Mouse (Mus musculus) thymus, postnatal 36 days (tissue): Measurements from ENCODE around the gene Snapin.

Source experiments
- DNase-seq, 2 experiments: peaks; one replicate each; pipeline ENCODE4 v3.0.0; 2022; ENCODE audit warnings: mixed read lengths in 2 of 2

Gene Snapin

GRCm38 (mm10) chr3:90503444-90503843, 12.6 kb upstream of the Snapin start:
- no peak for DNase-seq

- no peak for DNase-seq
Observed at GRCm38 (mm10) chr3:90497597-90497996, 6.8 kb upstream of the Snapin start.

GRCm38 (mm10) chr3:90495850-90496525, 5.2 kb upstream of the Snapin start:
- DNase-seq = no peak

DNA sequence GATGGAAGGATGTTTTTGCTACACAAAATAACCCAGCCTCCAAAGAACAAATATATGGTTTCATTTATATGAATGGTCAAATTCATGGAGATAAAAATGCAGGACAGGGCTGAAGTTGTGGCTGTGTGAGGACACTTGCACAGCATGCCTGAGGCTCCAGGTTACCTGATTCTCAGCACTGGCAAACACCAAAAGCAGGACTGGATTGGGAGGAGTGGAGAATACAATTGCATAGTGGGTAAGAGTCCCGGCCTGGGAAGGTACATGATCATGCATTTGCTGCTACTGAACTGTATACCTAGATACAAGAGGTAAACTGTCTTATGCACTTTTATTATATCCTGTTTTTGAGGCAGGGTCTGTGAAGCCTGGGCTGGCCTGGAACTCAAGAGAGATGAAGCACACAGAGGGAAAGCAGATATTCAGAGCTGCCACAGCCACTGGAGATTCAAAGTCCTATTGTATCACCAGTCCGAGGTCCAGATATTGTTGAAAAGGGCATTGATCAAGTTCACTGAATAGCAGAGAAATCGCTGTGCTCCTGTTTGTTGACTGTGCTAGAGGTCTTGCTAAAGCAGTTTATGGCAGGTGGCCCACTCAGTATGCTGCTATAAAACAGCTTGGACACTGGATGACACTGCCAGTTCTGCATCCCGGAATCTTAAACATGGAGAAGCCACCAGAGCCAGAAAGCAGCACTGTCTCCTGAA, 3.2 kb upstream of the Snapin start:
- DNase-seq = no peak

GRCm38 (mm10) chr3:90491350-90491749, 517 bp upstream of the Snapin start:
- peak in 1 of 2 experiments; percentile 48 for DNase-seq

DNA sequence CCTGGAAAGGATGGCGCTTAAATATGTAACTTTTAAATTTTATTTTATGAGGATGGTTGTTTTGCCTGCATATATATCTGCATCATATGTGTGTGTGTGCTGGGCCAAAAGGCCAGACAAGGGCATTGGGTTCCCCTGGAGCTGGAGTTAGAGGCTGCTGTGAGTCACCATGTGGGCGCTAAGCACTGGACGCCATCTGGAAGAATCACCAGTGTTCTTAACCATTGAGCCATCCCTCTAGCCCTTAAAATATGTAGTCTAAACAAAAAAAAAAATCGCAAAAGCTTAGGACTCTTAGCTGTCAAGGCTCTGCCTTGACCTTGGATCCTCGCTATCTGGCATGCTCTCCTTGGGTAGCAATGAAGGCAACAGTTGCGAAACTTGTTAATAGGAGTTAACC, 2.3 kb downstream of the Snapin start:
- no peak for DNase-seq

- no peak for DNase-seq
Observed at GRCm38 (mm10) chr3:90486998-90487397, 3.8 kb downstream of the Snapin start.

- peak; percentile 89 to 94 for DNase-seq
Observed at GRCm38 (mm10) chr3:90475831-90476611, 14.8 kb downstream of the Snapin start, which contains the start of gene Ilf2. Gene Ilf2, plus strand, starts transcription at chr3:90476126.

GRCm38 (mm10) chr3:90475151-90475830, 15.5 kb downstream of the Snapin start:
- DNase-seq = no peak

GRCm38 (mm10) chr3:90472213-90472612, 18.6 kb downstream of the Snapin start:
- DNase-seq = peak; percentile 62 to 63

GRCm38 (mm10) chr3:90467618-90468300, 23.1 kb downstream of the Snapin start:
- no peak for DNase-seq

DNA sequence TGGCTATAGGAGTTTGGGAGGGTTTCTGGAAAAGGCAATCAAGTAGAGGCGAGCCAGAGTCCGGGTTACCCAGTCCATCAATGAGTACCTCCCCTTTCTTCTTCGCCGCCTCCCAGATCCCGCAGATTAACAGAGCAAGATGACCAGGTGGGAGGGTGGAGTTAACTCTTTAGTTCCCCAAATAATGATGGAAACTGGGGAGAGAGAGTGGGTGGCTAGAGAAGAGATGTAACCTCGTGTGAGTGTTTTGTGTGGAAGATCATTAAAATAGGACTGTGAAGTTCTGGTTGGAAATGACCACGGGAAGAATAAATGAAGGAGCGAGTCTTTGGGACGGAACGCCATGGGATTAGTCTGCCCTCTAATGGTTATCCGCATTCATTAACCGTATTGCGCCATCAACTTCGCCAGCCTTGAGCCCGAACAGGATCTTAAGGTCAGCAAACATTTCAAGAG, 24.5 kb downstream of the Snapin start:
- no peak for DNase-seq

- DNase-seq = peak in 1 of 2 experiments; percentile 17
Observed at GRCm38 (mm10) chr3:90465686-90466310, 25.0 kb downstream of the Snapin start, which contains the start of gene Npr1. Gene Npr1, minus strand, starts transcription at chr3:90465866.

GRCm38 (mm10) chr3:90465081-90465685, 25.6 kb downstream of the Snapin start:
- DNase-seq = peak; percentile 13 to 27

DNA sequence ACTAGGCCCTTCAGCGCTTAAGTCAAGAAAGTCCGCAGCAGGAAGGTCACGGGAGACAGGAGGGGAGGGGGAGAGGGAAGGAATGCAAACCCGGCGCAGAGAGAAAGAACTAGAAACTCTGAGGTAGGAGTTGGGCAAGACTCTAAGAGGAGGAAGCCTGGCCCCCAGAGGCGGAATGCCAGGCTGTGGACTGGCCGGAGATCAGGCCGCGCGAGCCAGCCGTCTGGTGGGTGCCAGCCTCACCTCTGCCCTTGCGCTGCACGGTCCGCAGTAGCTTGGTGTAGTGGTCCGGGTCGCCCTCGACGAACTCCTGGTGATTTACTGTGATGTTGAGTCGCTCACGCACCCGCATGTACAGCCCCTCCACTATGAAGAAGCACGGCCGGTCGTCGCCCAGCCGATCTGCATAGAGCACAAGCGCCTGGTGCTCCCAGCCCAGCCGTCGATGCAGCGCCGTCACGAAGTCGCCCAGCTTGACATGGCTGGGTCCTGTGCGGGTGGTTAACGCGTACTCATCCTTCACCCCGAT, 26.2 kb downstream of the Snapin start:
- DNase-seq = peak in 1 of 2 experiments; percentile 7

DNA sequence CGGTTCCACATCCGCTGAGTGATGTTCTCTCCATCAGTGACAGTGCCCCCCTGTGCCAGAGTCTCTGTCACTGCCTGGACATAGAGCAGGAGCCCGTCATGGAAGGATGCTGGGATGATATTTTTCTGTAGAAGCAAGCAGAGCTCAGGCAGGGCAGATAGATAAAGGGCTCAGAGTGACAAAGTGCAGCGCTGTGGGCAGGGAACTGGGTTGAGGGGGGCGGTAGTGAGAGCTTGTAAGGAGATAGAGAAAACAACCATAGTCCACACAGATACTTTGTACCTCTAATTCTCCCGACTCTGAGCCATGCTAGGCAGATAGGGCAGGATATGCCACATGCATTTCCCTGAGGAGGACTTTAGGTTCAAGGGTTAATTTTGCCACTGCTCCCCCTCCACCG, 28.3 kb downstream of the Snapin start:
- no peak for DNase-seq

GRCm38 (mm10) chr3:90461935-90462334, 28.9 kb downstream of the Snapin start:
- no peak for DNase-seq

- DNase-seq = no peak
Observed at GRCm38 (mm10) chr3:90460315-90460714, 30.5 kb downstream of the Snapin start.

- no peak for DNase-seq
Observed at GRCm38 (mm10) chr3:90459727-90460126, 31.1 kb downstream of the Snapin start.

DNA sequence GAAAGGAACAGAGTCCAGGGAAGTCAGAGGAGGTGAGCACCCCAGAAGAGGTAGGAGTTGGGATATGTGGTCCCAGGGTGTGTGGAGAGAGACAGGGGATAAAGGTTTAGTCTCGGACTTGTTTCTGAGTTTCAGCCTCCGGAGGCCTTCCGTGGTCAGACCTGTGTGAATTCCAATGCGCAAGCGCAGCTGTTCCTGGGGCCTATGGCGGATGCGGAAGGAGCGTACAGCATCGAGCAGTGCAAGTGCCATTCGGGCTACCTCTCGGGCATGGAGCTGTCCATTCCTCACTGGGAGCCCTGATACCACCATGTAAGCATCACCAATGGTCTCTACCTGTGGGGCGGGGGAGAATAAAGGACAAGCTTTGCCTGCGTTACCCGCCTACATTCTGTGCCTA, 35.9 kb downstream of the Snapin start:
- DNase-seq = no peak
